Mouse (Mus musculus): ENCODE data around the gene Pmepa1.

DNA sequence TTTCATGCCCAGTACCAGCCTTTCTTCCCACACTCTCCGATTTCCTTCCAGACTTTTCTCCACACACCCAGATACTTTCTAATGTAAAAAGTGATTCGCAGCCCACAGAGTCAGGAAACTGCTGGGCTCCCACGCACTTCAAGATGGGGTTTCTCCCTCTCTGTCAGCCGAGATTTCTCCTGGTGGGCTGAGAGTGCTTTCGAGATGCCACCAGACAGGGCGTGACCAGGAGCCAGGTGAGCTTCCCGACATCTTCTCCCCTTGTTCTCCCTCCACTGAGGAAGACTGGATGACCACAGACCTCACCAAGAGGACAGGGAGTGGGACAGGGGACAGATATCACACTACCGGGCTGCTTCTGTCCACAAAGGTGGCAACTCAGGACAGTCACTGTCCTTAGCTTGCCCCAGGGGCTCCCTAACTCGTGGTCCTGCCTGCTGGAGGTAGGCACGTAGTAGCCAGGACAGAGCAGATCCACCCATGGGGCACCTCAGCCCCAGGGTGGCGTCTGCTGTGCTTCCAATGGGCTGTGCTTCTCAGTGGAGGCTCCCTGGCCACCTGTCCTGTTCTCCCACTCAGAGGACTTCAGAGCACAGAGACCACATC, 91.8 kb downstream of the Pmepa1 start:
- TF ChIP-seq POLR2A (IDR thresholded peaks at IDR 0.05; ENCODE audit: insufficient read length, low read depth), result no peak
- no peak for TF ChIP-seq MYOG (IDR thresholded peaks at IDR 0.05; ENCODE audit: control insufficient read depth in 1 of 3, insufficient read depth in 1 of 3, insufficient read length in 2 of 3, low read depth in 2 of 3)
- no peak for TF ChIP-seq MAX (IDR thresholded peaks at IDR 0.05; ENCODE audit: low read depth)
- TF ChIP-seq MYOD1 (IDR thresholded peaks at IDR 0.05; ENCODE audit: control insufficient read depth in 1 of 3, insufficient read length in 2 of 3, low read depth in 2 of 3), result no peak
- TF ChIP-seq USF1 (IDR thresholded peaks at IDR 0.05; ENCODE audit: low read depth), result no peak
